Mouse (Mus musculus): Measurements from ENCODE around the gene 4930470P17Rik. TPM values are rescaled to one million over a fixed set of nuclear protein-coding genes. Genes with fewer than 3 reads are reported as not detected.

4930470P17Rik gene
- polyA plus RNA-seq, 1 experiment from 2014 or later, result not detected

GRCm38 (mm10) chr2:170577502-170577901 is 24.3 kb downstream of the 4930470P17Rik start:
- ATAC-seq (ENCODE audit: insufficient number of reproducible peaks, low FRiP score, low TSS enrichment, low read depth), result no peak

GRCm38 (mm10) chr2:170576077-170576476 is 25.7 kb downstream of the 4930470P17Rik start:
- H3K27me3 ChIP-seq, result no peaks in the 10 kb centered on the region
- no peak for ATAC-seq (ENCODE audit: insufficient number of reproducible peaks, low FRiP score, low TSS enrichment, low read depth)
- no peak overlapping the region for H3K4me3 ChIP-seq (replicated peaks)
- no peak overlapping the region for H3K27ac ChIP-seq (replicated peaks)
- no peak overlapping the region for H3K9ac ChIP-seq
- no peak overlapping the region for H3K4me2 ChIP-seq (replicated peaks)
- H3K9me3 ChIP-seq (replicated peaks), result no peaks in the 10 kb centered on the region
- WGBS, result 70% methylated on average over 12 of the region's 12 CpGs
- H3K4me1 ChIP-seq, result no peaks in the 10 kb centered on the region
- H3K36me3 ChIP-seq, result no peaks in the 10 kb centered on the region

More at GRCm38 (mm10) chr2:170577502-170577901, 24.3 kb downstream of the 4930470P17Rik start:
- WGBS, result 84% methylated on average over 3 of the region's 3 CpGs
- Histone ChIP-seq H3K27me3 (no peaks in the 10 kb centered on the region), H3K4me2 (replicated peaks) (no peak overlapping the region), H3K9me3 (replicated peaks) (no peaks in the 10 kb centered on the region), H3K9ac (no peak overlapping the region), H3K4me3 (replicated peaks) (no peak overlapping the region), H3K4me1 (no peaks in the 10 kb centered on the region), H3K27ac (replicated peaks) (no peak overlapping the region), H3K36me3 (no peaks in the 10 kb centered on the region)

- no peak overlapping the region for H3K4me2 ChIP-seq (replicated peaks)
- no peak for ATAC-seq (ENCODE audit: insufficient number of reproducible peaks, low FRiP score, low TSS enrichment, low read depth)
- H3K27me3 ChIP-seq, result no peaks in the 10 kb centered on the region
- no peaks in the 10 kb centered on the region for H3K9me3 ChIP-seq (replicated peaks)
- WGBS, result 92% methylated on average over 8 of the region's 8 CpGs
- no peaks in the 10 kb centered on the region for H3K36me3 ChIP-seq
- no peak overlapping the region for H3K4me3 ChIP-seq (replicated peaks)
- H3K4me1 ChIP-seq, result no peaks in the 10 kb centered on the region
- H3K27ac ChIP-seq (replicated peaks), result no peak overlapping the region
- H3K9ac ChIP-seq, result no peak overlapping the region
Observed at GRCm38 (mm10) chr2:170564995-170565394, 36.8 kb downstream of the 4930470P17Rik start.

- Histone ChIP-seq H3K9me3 (replicated peaks) (no peaks in the 10 kb centered on the region), H3K27ac (replicated peaks) (no peak overlapping the region), H3K4me2 (replicated peaks) (no peak overlapping the region), H3K36me3 (no peaks in the 10 kb centered on the region), H3K27me3 (no peaks in the 10 kb centered on the region), H3K4me3 (replicated peaks) (no peak overlapping the region), H3K9ac (no peak overlapping the region), H3K4me1 (no peaks in the 10 kb centered on the region)
- no peak for ATAC-seq (ENCODE audit: insufficient number of reproducible peaks, low FRiP score, low TSS enrichment, low read depth)
- WGBS, result 70% methylated on average over 15 of the region's 15 CpGs
Observed at GRCm38 (mm10) chr2:170563956-170564855, 37.6 kb downstream of the 4930470P17Rik start.

GRCm38 (mm10) chr2:170552088-170552487 is 49.7 kb downstream of the 4930470P17Rik start:
- H3K4me2 ChIP-seq (replicated peaks), result no peak overlapping the region
- H3K36me3 ChIP-seq, result no peaks in the 10 kb centered on the region
- no peaks in the 10 kb centered on the region for H3K9me3 ChIP-seq (replicated peaks)
- H3K9ac ChIP-seq, result no peak overlapping the region
- no peak overlapping the region for H3K27ac ChIP-seq (replicated peaks)
- H3K4me3 ChIP-seq (replicated peaks), result no peak overlapping the region
- H3K27me3 ChIP-seq, result no peaks in the 10 kb centered on the region
- WGBS, result 43% methylated on average over 7 of the region's 7 CpGs
- peak; percentile 64 for ATAC-seq (ENCODE audit: insufficient number of reproducible peaks, low FRiP score, low TSS enrichment, low read depth)
- H3K4me1 ChIP-seq, result peaks cover 26% of the 10 kb centered on the region

GRCm38 (mm10) chr2:170550240-170550639 is 51.6 kb downstream of the 4930470P17Rik start:
- H3K27ac ChIP-seq (replicated peaks), result peak overlapping the region; percentile 75
- no peaks in the 10 kb centered on the region for H3K36me3 ChIP-seq
- no peaks in the 10 kb centered on the region for H3K9me3 ChIP-seq (replicated peaks)
- no peak overlapping the region for H3K4me3 ChIP-seq (replicated peaks)
- no peak for ATAC-seq (ENCODE audit: insufficient number of reproducible peaks, low FRiP score, low TSS enrichment, low read depth)
- H3K4me2 ChIP-seq (replicated peaks), result no peak overlapping the region
- WGBS, result 5% methylated on average over 5 of the region's 5 CpGs
- H3K27me3 ChIP-seq, result no peaks in the 10 kb centered on the region
- H3K9ac ChIP-seq, result no peak overlapping the region
- peaks cover 30% of the 10 kb centered on the region for H3K4me1 ChIP-seq

- Histone ChIP-seq H3K27me3 (no peaks in the 10 kb centered on the region), H3K36me3 (no peaks in the 10 kb centered on the region), H3K9ac (no peak overlapping the region), H3K4me2 (replicated peaks) (no peak overlapping the region), H3K4me3 (replicated peaks) (no peak overlapping the region), H3K4me1 (peaks cover 30% of the 10 kb centered on the region), H3K27ac (replicated peaks) (no peak overlapping the region), H3K9me3 (replicated peaks) (no peaks in the 10 kb centered on the region)
- WGBS, result 73% methylated on average over 2 of the region's 2 CpGs
- no peak for ATAC-seq (ENCODE audit: insufficient number of reproducible peaks, low FRiP score, low TSS enrichment, low read depth)
Observed at GRCm38 (mm10) chr2:170549146-170549545, 52.7 kb downstream of the 4930470P17Rik start.

- Histone ChIP-seq H3K4me1 (peaks cover 30% of the 10 kb centered on the region), H3K4me3 (replicated peaks) (no peak overlapping the region), H3K9me3 (replicated peaks) (no peaks in the 10 kb centered on the region), H3K36me3 (no peaks in the 10 kb centered on the region), H3K9ac (no peak overlapping the region), H3K27me3 (no peaks in the 10 kb centered on the region), H3K4me2 (replicated peaks) (no peak overlapping the region), H3K27ac (replicated peaks) (no peak overlapping the region)
- ATAC-seq (ENCODE audit: insufficient number of reproducible peaks, low FRiP score, low TSS enrichment, low read depth), result no peak
- 39% methylated on average over 4 of the region's 4 CpGs for WGBS
Observed at GRCm38 (mm10) chr2:170548046-170548445, 53.8 kb downstream of the 4930470P17Rik start.

- H3K9me3 ChIP-seq (replicated peaks), result no peaks in the 10 kb centered on the region
- no peaks in the 10 kb centered on the region for H3K36me3 ChIP-seq
- no peaks in the 10 kb centered on the region for H3K27me3 ChIP-seq
- peaks cover 30% of the 10 kb centered on the region for H3K4me1 ChIP-seq
- H3K9ac ChIP-seq, result no peak overlapping the region
- no peak overlapping the region for H3K4me2 ChIP-seq (replicated peaks)
- no peak overlapping the region for H3K4me3 ChIP-seq (replicated peaks)
- WGBS, result 28% methylated on average over 6 of the region's 6 CpGs
- no peak for ATAC-seq (ENCODE audit: insufficient number of reproducible peaks, low FRiP score, low TSS enrichment, low read depth)
- no peak overlapping the region for H3K27ac ChIP-seq (replicated peaks)
Observed at GRCm38 (mm10) chr2:170547526-170547925, 54.3 kb downstream of the 4930470P17Rik start.

- H3K9ac ChIP-seq, result no peak overlapping the region
- peaks cover 18% of the 10 kb centered on the region for H3K4me1 ChIP-seq
- no peak overlapping the region for H3K27ac ChIP-seq (replicated peaks)
- H3K36me3 ChIP-seq, result no peaks in the 10 kb centered on the region
- H3K4me2 ChIP-seq (replicated peaks), result no peak overlapping the region
- WGBS, result 55% methylated on average over 4 of the region's 4 CpGs
- ATAC-seq (ENCODE audit: insufficient number of reproducible peaks, low FRiP score, low TSS enrichment, low read depth), result no peak
- H3K9me3 ChIP-seq (replicated peaks), result no peaks in the 10 kb centered on the region
- no peak overlapping the region for H3K4me3 ChIP-seq (replicated peaks)
- H3K27me3 ChIP-seq, result no peaks in the 10 kb centered on the region
Observed at GRCm38 (mm10) chr2:170545745-170546144, 56.1 kb downstream of the 4930470P17Rik start.

GRCm38 (mm10) chr2:170544950-170545349 is 56.9 kb downstream of the 4930470P17Rik start:
- WGBS, result 81% methylated on average over 7 of the region's 7 CpGs

More at GRCm38 (mm10) chr2:170544950-170545349, 56.9 kb downstream of the 4930470P17Rik start:
- no peak overlapping the region for H3K4me2 ChIP-seq (replicated peaks)
- no peak overlapping the region for H3K4me3 ChIP-seq (replicated peaks)
- H3K27me3 ChIP-seq, result no peaks in the 10 kb centered on the region
- H3K4me1 ChIP-seq, result peaks cover 14% of the 10 kb centered on the region; the same call in 1 of the 2 replicates
- H3K36me3 ChIP-seq, result no peaks in the 10 kb centered on the region
- no peak overlapping the region for H3K27ac ChIP-seq (replicated peaks)
- ATAC-seq (ENCODE audit: insufficient number of reproducible peaks, low FRiP score, low TSS enrichment, low read depth), result no peak
- no peak overlapping the region for H3K9ac ChIP-seq
- no peaks in the 10 kb centered on the region for H3K9me3 ChIP-seq (replicated peaks)

Measured in embryonic facial prominence, embryonic 15.5 days (tissue).